Mouse (Mus musculus): ENCODE data around the gene Dbn1.

The Dbn1 gene

DNA sequence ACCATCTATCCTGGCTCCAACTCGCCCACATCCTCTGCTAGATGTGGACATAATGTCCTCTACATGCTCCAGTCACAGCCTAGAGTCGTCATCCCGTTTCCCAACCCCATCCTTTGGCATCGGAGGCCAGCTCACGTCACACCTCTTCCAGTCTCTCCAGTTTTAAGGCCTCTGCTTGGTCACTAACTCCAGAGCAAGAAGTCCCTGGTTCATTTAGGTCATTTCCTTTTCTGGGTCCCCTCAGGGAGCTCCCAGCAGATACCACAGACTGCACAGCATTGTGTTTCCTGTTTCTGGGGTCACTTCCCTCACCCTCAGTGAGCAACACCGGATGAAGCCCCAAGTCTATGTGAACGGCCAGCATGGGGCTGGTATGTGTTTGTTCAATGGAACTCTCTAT lies 8.9 kb downstream of the Dbn1 start:
- peak in 1 of 2 experiments; percentile 67 for DNase-seq (ENCODE audit: low spot score in 2 of 2)

DNA sequence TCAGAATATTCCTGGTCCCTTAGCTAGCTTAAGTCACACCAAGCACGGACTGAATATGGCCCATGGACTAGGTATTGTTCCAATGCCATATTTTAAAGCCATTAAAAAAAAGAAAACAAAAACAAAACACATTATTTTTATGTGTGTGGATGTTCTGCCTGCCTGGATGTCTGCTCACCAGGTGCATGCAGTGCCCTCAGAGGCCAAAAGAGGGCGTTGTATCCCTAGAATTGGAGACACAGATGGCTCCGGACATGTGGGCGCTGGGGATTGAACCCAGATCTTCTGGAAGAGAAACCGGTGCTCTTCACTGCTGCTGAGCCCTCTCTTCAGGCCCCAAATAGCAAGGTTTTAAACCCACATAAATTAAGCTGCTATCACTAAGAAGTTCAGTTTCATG lies 9.9 kb downstream of the Dbn1 start:
- no peak for DNase-seq (ENCODE audit: low spot score in 2 of 2)

DNA sequence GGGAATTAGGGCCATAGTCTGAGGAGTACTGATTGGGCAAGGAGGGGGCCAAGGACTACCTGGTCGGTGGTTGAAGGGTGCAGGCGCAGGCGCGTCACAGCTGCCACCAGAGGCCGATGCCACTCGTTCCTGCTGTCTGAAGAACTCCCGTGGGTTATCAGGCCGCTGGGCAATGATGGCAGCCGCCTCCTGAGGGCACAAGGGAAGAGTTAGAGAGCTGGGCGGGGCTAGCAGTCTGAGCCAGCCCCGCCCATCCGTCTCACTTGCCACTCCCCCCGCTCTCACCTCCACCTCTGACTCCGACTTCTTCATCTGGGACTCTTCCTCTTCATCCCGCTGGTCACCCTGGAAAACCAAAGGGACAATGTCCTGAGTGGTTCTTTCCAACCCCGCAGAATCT lies 10.4 kb downstream of the Dbn1 start:
- DNase-seq (ENCODE audit: low spot score in 2 of 2), result no peak

DNA sequence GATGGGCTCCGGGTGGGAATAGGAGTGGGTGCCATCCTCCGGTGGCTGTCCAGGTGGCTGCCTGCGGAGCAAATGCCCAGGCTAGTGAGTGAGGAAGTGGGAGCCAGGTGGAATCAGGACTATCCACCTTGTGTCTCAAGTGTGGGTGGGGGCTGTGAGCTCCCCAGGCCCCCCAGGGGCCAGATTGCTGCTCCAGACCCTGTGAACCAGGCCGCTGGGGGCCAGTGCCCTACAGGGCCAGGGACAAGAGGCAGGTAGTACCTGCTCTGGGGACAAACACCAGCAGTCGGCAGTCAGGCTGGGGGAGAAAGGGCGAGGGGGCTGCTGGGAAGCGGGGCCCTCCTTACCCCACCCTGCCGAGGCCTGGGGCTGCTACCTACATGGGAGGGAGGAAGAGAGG lies 11.7 kb downstream of the Dbn1 start:
- no peak for DNase-seq (ENCODE audit: low spot score in 2 of 2)

DNA sequence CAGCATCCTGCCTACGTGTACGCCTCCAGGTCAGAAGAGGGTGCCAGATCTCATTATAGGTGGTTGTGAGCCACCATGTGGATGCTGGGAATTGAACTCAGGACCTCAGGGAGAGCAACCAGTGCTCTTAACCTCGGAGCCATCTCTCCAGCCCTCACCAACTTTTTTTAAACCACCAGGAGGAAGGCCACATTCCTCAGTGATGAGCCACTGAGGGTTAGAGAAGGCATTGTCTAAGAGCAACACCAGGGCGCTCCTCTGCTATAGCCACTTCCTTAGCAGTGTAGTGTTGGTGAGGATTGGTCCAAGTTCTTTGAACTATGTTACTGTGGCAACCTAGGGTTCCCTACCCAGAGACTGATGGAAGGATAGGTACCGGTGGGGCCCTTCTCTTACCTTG lies 12.2 kb downstream of the Dbn1 start:
- DNase-seq (ENCODE audit: low spot score in 2 of 2), result no peak

GRCm38 (mm10) chr13:55474621-55475069 lies 13.3 kb downstream of the Dbn1 start:
- DNase-seq (ENCODE audit: low spot score in 2 of 2), result no peak

DNA sequence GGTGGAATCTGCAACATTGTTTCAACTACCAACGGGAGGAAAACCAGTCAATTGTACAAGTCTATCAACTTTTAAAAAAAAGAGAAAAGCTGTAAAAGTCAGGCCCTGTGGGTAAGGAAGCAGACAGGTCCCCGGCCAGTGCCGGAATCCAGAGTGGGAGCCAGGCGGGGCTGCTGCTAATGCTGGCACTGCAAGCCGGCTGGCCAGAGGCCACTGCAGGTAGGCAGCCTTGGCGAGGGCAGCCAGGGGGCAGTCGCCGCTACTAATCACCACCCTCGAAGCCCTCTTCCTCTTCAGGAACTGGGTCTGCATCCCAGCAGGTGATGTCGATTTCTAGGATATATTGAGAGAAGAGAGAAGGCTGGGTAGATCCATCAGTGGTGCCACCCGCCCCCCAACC lies 13.9 kb downstream of the Dbn1 start:
- DNase-seq (ENCODE audit: low spot score in 2 of 2), result no peak

DNA sequence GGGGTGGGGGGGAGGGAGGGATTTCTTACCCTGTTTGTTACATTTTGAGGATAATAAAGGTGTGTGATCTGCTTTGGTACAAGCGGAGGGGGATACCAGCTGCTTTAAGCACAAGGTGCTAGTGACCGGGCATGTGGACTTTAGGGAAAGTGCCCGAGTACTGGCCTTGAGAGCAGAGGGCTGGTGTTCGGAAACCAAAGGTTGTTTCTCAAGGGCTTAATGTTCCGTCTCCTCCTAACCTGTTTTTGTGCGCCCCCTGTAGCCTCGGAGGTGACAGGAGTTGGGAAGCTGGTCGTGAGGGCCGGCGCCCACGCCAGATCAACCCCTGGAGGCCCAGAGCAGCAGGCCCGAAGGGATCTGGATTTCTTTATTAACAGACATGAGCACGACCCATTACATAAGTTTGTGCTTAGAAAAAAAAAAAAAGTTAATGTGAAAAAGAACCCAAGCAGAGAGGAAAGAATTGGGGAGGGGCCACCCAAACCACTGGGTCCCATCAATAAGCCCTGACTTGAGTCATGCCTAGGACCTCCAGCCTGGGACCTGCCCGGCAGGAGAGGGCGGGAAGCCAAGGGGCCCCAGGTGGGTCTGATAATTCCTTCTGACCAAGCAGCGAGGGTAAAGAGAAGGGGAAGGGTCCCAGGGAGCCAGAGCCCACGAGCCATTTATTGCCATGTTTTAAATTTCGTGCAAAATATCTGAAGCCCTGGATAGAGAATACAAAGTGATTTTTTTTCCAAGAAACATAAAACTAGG lies 14.7 kb downstream of the Dbn1 start:
- no peak for DNase-seq (ENCODE audit: low spot score in 2 of 2)

- peak in 1 of 2 experiments; percentile 40 for DNase-seq (ENCODE audit: low spot score in 2 of 2)
These were observed 15.5 kb downstream of the Dbn1 start for GRCm38 (mm10) chr13:55472132-55473022.

- DNase-seq (ENCODE audit: low spot score in 2 of 2), result no peak
These were observed 16.1 kb downstream of the Dbn1 start for GRCm38 (mm10) chr13:55471819-55472131.

DNA sequence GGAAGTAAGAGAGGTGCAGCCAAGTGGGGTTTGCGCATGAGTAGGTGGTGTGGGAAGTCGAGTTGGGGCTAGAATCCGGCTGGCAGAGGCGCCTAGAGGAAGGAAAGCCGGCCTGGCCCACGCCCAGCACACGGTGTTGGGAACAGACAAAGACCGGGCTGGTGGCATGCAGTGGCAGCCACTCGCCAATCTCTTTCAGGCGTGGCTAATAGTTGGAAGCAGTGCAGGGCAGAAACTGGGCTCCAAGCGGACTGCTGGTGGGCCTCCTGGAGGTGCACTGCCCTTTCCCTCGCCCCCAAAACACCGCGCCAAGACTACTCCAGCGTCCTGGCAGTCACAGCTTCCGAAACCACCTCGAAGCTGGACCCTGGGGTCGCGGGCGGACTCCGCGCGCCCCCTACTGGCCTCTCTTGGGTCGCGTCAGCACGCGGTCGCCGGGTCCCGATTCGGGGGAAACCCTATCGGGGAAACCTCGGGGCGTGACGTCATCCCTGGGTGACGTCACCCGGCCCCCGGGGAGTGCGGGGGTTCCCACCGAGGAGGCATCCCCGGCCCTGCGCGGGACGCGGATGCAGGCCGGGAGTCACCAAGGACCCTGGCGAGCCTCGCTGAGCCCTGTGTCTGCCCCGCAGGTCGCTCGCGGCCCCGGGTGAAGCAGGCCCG lies 16.6 kb downstream of the Dbn1 start:
- peak; percentile 88 for DNase-seq (ENCODE audit: low spot score in 2 of 2)

DNA sequence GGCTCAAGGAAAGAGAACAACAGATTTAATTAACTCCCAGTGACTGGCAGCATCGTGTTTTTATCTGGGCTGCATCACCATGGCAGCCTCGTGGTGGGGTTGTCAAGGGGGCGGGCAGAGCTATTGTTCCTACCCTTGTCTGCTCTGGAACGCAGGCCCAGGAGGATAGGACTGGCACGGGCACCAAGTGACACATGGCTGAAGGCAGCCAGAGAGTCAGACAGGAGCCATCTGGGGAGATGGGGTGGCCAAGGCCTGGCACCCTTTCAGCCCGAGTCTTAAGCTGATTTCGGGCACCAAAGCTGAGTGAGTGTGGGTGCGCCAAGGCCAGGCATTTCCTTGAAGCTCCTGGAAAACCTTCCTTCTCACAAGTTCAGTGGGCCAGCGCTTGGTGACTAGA lies 17.5 kb downstream of the Dbn1 start:
- no peak for DNase-seq (ENCODE audit: low spot score in 2 of 2)

- DNase-seq (ENCODE audit: low spot score in 2 of 2), result no peak
These were observed 18.9 kb downstream of the Dbn1 start for GRCm38 (mm10) chr13:55468851-55469560.

DNA sequence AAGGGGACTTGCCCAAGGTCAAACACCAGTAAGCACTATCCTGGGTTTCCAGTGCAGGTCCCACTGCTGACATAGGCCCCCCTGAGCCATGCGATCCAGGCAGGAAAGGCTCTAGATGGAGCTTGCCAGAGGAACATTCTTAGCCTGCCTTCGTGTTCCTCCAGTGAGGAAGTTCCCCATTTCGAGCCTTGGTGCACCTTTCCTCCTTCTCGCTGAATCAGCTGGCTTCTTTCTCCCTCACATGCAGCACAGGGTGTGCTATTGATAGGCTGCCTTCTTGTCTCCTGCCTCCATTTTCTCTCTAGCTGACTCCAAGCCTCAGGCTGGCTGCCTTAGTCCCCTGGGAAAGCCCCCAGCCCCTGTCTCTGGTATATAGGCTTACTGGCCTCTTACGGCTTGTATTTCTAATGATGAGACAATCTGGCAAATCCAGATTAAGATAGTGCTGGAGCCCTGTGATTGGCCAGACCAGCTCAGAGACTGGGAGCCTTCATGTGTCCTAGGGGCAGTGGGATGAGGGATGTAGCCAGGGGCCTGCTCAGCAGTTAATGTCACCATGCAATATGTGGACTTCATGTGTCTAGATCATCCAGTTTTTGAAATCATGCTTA lies 22.0 kb downstream of the Dbn1 start:
- no peak for DNase-seq (ENCODE audit: low spot score in 2 of 2)

GRCm38 (mm10) chr13:55465184-55465583 lies 22.7 kb downstream of the Dbn1 start:
- DNase-seq (ENCODE audit: low spot score in 2 of 2), result no peak

GRCm38 (mm10) chr13:55464027-55464884 lies 23.7 kb downstream of the Dbn1 start, which contains the start of gene Prr7:
TSS of gene Prr7 (plus strand) at chr13:55464267.
- DNase-seq (ENCODE audit: low spot score in 2 of 2), result no peak

DNA sequence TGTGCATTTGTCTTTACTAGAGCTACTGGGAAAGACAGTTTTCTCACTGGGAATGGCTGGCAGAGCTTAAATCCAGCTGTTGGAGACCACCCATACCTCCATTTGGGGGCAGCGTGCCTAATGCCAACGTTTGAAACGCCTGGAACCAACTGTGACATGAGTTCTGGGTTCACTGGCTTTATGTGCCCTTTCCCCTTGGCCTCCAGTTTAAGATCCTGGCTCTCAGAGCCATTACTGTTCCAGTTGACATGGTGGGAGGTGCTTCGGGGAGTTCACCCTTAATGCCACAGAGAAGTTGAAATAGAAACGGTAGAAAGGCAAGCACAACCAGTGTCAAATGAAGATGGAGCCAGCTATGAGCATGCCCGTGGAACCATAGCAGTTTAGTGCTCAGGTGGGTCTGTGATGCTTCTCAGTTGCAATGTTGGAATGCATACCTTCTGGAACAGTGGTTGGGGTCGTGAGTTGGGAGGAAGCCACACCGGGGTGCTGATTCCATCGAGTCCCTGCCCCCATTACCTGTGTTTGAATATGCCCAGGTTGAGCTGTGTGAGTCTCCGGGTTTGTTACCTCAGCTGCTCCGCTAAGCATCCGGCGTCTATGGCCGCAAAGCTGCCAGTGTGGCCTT lies 24.4 kb downstream of the Dbn1 start:
- DNase-seq (ENCODE audit: low spot score in 2 of 2), result no peak

GRCm38 (mm10) chr13:55462965-55463364 lies 24.9 kb downstream of the Dbn1 start:
- DNase-seq (ENCODE audit: low spot score in 2 of 2), result no peak

- no peak for DNase-seq (ENCODE audit: low spot score in 2 of 2)
These were observed 35.9 kb downstream of the Dbn1 start for GRCm38 (mm10) chr13:55451785-55452549.

Measured in heart, adult 9 months (tissue).